15 mouse cellular contexts compared by ENCODE assay signal in the genomic region with DNA sequence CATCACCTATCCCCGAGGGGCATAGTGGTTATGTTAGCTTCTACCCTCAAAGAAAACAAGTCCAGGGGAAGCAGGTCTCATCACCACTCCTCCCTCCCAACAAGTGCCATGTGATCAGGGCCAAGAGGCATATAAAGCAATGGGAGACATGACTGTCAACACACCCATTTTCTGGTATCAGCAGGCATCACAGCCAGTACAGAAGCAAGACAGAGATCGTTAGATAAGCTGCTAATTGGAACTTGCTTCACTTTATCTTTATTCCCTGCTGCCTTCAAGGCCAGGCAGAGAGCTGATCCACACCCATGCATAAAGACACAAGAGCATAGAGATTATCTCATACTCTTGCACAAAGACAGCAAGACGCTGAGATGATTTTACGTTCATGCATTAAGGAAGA. TPM values are rescaled to one million over a fixed set of nuclear protein-coding genes. Genes with fewer than 3 reads are reported as not detected.
"Had no signal": no experiment of that assay in that cellular context is flagged by ENCODE, and none has a peak within 500 bp of the region (broad histone marks: within the 10 kb centered on the region; RNA-seq: fewer than 3 reads in every experiment).

No protein-coding gene starts in this region.

- ATAC-seq: intestine, postnatal 0 days; midbrain, embryonic 13.5 days had no signal

- H3K9me3 ChIP-seq: limb, embryonic 12.5 days; lung, embryonic 15.5 days; midbrain, embryonic 13.5 days had no signal

- H3K4me3 ChIP-seq: limb, embryonic 12.5 days; lung, embryonic 15.5 days; midbrain, embryonic 13.5 days had no signal

- H3K9ac ChIP-seq: limb, embryonic 12.5 days; lung, embryonic 15.5 days; midbrain, embryonic 13.5 days had no signal

- H3K36me3 ChIP-seq: limb, embryonic 12.5 days; lung, embryonic 15.5 days; midbrain, embryonic 13.5 days had no signal

- H3K27ac ChIP-seq: limb, embryonic 12.5 days; lung, embryonic 15.5 days; macrophage; midbrain, embryonic 13.5 days; stomach, postnatal 0 days had no signal

- DNase-seq: kidney, adult 8-10 months; kidney, postnatal 25 days; layer of hippocampus, adult 9-11 months; lung, postnatal 14 days; thymus, postnatal 4 days had no signal

- H3K4me2 ChIP-seq: limb, embryonic 12.5 days; lung, embryonic 15.5 days; midbrain, embryonic 13.5 days had no signal

- H3K27me3 ChIP-seq: limb, embryonic 12.5 days; lung, embryonic 15.5 days; midbrain, embryonic 13.5 days had no signal

- H3K4me1 ChIP-seq: limb, embryonic 12.5 days; lung, embryonic 15.5 days; midbrain, embryonic 13.5 days had no signal

RNA-seq across cellular contexts. Expression of a gene that starts 34.2 kb away (rescaled TPM):
- polyA plus RNA-seq: intestine, postnatal 0 days; kidney, embryonic 16.5 days; limb, embryonic 12.5 days; liver, adult 2 months; lung, embryonic 15.5 days; macrophage; midbrain, embryonic 13.5 days; midbrain, postnatal 0 days; neural tube, embryonic 14.5 days; stomach, postnatal 0 days had no signal

RNA-seq across cellular contexts. Expression of a gene that starts 43.6 kb away (rescaled TPM):
- polyA plus RNA-seq: limb, embryonic 12.5 days; lung, embryonic 15.5 days; macrophage; midbrain, postnatal 0 days; neural tube, embryonic 14.5 days; stomach, postnatal 0 days had no signal
